In the genomic region with DNA sequence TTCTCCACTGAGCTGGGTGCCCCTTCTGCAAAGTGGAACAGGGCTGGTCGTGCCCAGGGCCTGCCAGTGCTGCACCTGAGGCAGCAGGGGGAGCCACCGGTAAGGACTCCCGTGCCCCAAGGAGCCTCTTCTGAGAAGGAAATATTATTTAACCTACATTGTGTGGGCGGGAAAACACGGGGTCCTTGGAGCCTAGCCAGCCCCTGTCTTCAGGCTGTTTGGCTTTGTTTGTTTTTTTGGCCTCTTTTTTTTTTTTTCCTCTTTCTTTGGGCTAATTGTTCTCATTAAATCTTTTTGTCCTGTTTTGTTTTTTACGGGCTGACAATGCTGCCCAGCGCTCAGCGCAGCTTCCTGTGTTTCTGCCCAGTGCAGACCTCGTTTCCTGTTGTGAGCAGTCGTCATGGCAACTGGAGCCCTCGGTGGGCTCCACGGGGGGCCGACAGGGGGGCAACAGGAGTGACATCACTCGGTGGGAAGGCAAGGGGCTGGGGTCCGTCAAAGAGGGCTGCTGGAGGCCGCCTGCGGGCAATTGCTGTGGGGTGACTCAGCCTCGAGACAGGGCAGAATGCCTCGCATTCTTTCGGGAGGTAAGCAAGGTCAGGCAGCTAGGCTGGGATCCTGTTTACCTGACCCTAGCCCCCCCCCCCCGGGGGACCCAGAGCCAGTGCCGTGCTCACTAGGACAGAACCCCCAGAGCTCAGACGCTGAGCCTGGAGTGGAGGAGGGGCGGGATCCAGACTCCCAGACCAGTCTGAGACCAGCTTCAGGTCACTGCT, we compare ENCODE assay signal across 7 mouse cellular contexts. TPM values are rescaled to one million over a fixed set of nuclear protein-coding genes. Genes with fewer than 3 reads are reported as not detected.
A peak's percentile ranks its signal among the peaks of the same experiment; 100 is the strongest.
DNase-seq lines count a peak whose midpoint lies in the region; ATAC-seq and TF ChIP-seq lines count a peak whose summit lies in the region.

No protein-coding gene starts in this region.

- in situ Hi-C loops in ES-E14 (cut with MboI; ENCODE audit: low sequenced_read_pairs in 2 of 2, unreplicated experiment in 2 of 2): no loop called here

- TF ChIP-seq CTCF in embryonic fibroblast, embryonic 13.5 days (IDR thresholded peaks at IDR 0.05; ENCODE audit: borderline replicate concordance, insufficient read depth, low read length): peak; percentile 56; the same call in 1 of the 2 replicates

- peak; percentile 56 for ATAC-seq in megakaryocyte-erythroid progenitor cell, adult 5-6 weeks (replicated peaks; ENCODE audit: low FRiP score, low TSS enrichment, poor library complexity, severe bottlenecking)

- no peak overlapping the region for H3K9ac ChIP-seq in ES-E14 (ENCODE audit: insufficient read depth, low read depth, low read length, poor library complexity, severe bottlenecking)

- peaks cover 8% of the 10 kb centered on the region; the same call in 1 of the 2 replicates for H3K36me3 ChIP-seq in ES-E14 (ENCODE audit: control insufficient read depth, insufficient read depth, low read length, poor library complexity, severe bottlenecking)

- peaks cover 14 to 44% of the 10 kb centered on the region in 2 experiments for H3K4me1 ChIP-seq in ES-E14 (ENCODE audit: control insufficient read depth in 2 of 2, insufficient read depth in 2 of 2, low read length in 2 of 2, poor library complexity in 1 of 2)
- peaks cover 17% of the 10 kb centered on the region for H3K4me1 ChIP-seq in embryonic fibroblast, embryonic 13.5 days (ENCODE audit: control insufficient read depth, insufficient read depth, low read length)

- DNase-seq in ES-E14 (ENCODE audit: low read depth, low spot score): no peak
- DNase-seq in adrenal gland, postnatal 36 days: peak; percentile 62 to 82
- DNase-seq in heart, postnatal 36 days: peak; percentile 62 to 70
- DNase-seq in left cerebral cortex, postnatal 25 days (ENCODE audit: low spot score in 2 of 2): peak; percentile 43 to 65
- peak; percentile 46 to 70 for DNase-seq in spleen, adult 18-20 months

- intact Hi-C loops in heart, postnatal 36 days (cut with DNase I): loop anchor here (1.0 to 2.0 kb wide), 2 partner anchors 62 to 101 kb away; no protein-coding TSS in a partner anchor
- intact Hi-C loops in left cerebral cortex, postnatal 25 days (cut with DNase I): loop anchor here (2.0 to 5.0 kb wide), 2 partner anchors 52 to 62 kb away; no protein-coding TSS in a partner anchor

- TF ChIP-seq POLR2A in embryonic fibroblast, embryonic 13.5 days (IDR thresholded peaks at IDR 0.05; ENCODE audit: low read depth, low read length): no peak

- 0 out of 2 replicates have a peak overlapping the region, but pooled peaks have one; percentile 21 for H3K27ac ChIP-seq in ES-E14 (ENCODE audit: insufficient read depth, low read depth, low read length, poor library complexity, severe bottlenecking)
- no peak overlapping the region for H3K27ac ChIP-seq in embryonic fibroblast, embryonic 13.5 days (ENCODE audit: insufficient read depth, low read length)

- no peak overlapping the region for H3K4me3 ChIP-seq in ES-E14 (ENCODE audit: insufficient read depth in 1 of 2, low read depth in 1 of 2, low read length in 2 of 2, poor library complexity in 1 of 2, severe bottlenecking in 1 of 2)
- H3K4me3 ChIP-seq in embryonic fibroblast, embryonic 13.5 days (ENCODE audit: insufficient read depth, low read length): no peak overlapping the region

- H3K9me3 ChIP-seq in ES-E14 (ENCODE audit: control insufficient read depth, insufficient read depth, low read depth, low read length): no peaks in the 10 kb centered on the region

TF ChIP-seq in ES-E14, 5 proteins besides CTCF, POLR2A, EP300 and RAD21:
- peak; percentile 80 for TF ChIP-seq ZNF384 (IDR thresholded peaks at IDR 0.05; ENCODE audit: low read depth, low read length)
- no peak for TF ChIP-seq CHD2 (IDR thresholded peaks at IDR 0.05; ENCODE audit: low read depth, low read length)
TF ChIP-seq in ES-E14: peak in this region for 1.

RNA-seq across cellular contexts. Expression of gene Cbx7, which starts 20.5 kb away (rescaled TPM):
- total RNA-seq in ES-E14 (2012; rRNA removed): 171 and 233 TPM in 2 replicates
- 10 to 100 TPM; 11.9 to 20.6 TPM for total RNA-seq in adrenal gland, postnatal 36 days (2021)
- polyA plus RNA-seq in embryonic fibroblast, embryonic 13.5 days (2011; ENCODE audit: insufficient read length, low read depth, missing spikeins): 0.90 and 1.4 TPM in 2 replicates
- total RNA-seq in heart, postnatal 36 days (2021): 10 to 100 TPM; 13.2 to 16.6 TPM
- 10 to 100 TPM; 27.1 to 29.5 TPM for total RNA-seq in left cerebral cortex, postnatal 25 days (2021)
- total RNA-seq in megakaryocyte-erythroid progenitor cell, adult 5-6 weeks (2014; fragmentation: Nextera tagmentation): 6.8 and 9.9 TPM in 2 replicates
- 2.5 and 4.4 TPM in 2 replicates for total RNA-seq in megakaryocyte-erythroid progenitor cell, adult 5-6 weeks (2017)

RNA-seq across cellular contexts. Expression of gene Apobec3, which starts 59.0 kb away (rescaled TPM):
- total RNA-seq in ES-E14 (2012; rRNA removed): 39.9 and 42.4 TPM in 2 replicates
- 10 to 100 TPM; 14.5 to 15.7 TPM for total RNA-seq in adrenal gland, postnatal 36 days (2021)
- 19.7 and 35.3 TPM in 2 replicates for polyA plus RNA-seq in embryonic fibroblast, embryonic 13.5 days (2011; ENCODE audit: insufficient read length, low read depth, missing spikeins)
- total RNA-seq in heart, postnatal 36 days (2021): 1 to 10 TPM; 7.7 to 7.8 TPM
- 1 to 10 TPM; 3.7 to 4.0 TPM for total RNA-seq in left cerebral cortex, postnatal 25 days (2021)
- 243 and 293 TPM in 2 replicates for total RNA-seq in megakaryocyte-erythroid progenitor cell, adult 5-6 weeks (2014; fragmentation: Nextera tagmentation)
- 135 and 175 TPM in 2 replicates for total RNA-seq in megakaryocyte-erythroid progenitor cell, adult 5-6 weeks (2017)
